Mouse (Mus musculus): ENCODE measurements at regions not wholly inside any gene's neighbourhood (a gene's known extent, or its start where the extent isn't known, plus 50 kb on each side); places are given as distances from the start of the nearest gene placed in this dataset.

DNA sequence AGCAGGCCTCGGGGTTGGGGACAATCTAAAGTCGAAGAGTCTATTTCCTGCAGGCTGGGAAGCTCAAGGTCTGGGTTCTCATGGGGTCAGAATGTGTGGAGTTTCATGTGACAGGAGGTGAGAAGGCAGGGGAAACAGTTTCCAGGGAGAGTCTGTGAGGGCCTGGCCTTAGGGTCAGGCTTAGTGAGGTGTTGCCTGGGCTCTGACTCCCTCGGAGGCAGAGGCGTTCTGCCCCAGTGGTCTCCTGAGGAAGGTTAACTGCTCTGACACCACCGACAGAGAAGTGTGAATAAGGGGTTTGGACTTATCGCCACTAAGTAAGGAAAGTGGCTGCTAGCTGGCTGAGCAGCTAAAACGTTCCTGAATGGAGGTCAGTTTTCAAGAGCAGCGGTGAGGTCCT is 499.9 kb downstream of the Zfp704 start:
- Histone ChIP-seq H3K4me3 (ENCODE audit: low read length) (no peak overlapping the region), H3K4me2 (replicated peaks; ENCODE audit: low read depth, low read length) (no peak overlapping the region), H3K4me1 (ENCODE audit: insufficient read depth, low read length) (peaks cover 25% of the 10 kb centered on the region), H3K27me3 (ENCODE audit: insufficient read depth, low read length) (no peaks in the 10 kb centered on the region), H3K27ac (ENCODE audit: low read length) (peak overlapping the region; percentile 92), H3K36me3 (ENCODE audit: insufficient read depth, low read length) (no peaks in the 10 kb centered on the region), H3K9ac (replicated peaks; ENCODE audit: low read length) (0 out of 2 replicates have a peak overlapping the region, but pooled peaks have one; percentile 4), H3K9me3 (ENCODE audit: low read length) (no peaks in the 10 kb centered on the region)
- WGBS: 18% methylated on average over 8 of the region's 8 CpGs
- peak; percentile 92 for ATAC-seq (ENCODE audit: low FRiP score, low TSS enrichment)

DNA sequence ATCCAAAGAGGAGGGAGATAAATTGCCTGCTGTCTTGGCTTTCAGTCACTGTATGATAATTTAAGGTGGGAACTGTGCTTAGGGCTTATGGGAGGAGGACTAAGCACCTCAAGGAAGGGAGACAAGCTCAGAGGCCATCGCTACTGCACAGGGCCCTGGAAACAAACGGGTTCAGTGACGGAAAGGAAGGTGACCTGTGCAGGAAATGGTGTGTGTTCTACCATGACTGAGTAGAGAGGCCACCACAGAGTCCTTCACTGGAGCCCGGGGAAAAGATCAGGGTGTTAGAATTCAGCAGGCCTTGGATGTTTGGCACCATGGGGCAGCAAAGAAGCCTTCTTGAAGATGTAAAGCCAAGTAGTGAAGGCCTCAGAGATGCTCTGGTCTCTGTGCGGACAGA is 500.4 kb downstream of the Zfp704 start:
- Histone ChIP-seq H3K9me3 (ENCODE audit: low read length) (no peaks in the 10 kb centered on the region), H3K4me2 (replicated peaks; ENCODE audit: low read depth, low read length) (no peak overlapping the region), H3K4me3 (ENCODE audit: low read length) (no peak overlapping the region), H3K36me3 (ENCODE audit: insufficient read depth, low read length) (no peaks in the 10 kb centered on the region), H3K4me1 (ENCODE audit: insufficient read depth, low read length) (peaks cover 25% of the 10 kb centered on the region), H3K27ac (ENCODE audit: low read length) (peak overlapping the region; percentile 92), H3K27me3 (ENCODE audit: insufficient read depth, low read length) (no peaks in the 10 kb centered on the region), H3K9ac (replicated peaks; ENCODE audit: low read length) (no peak overlapping the region)
- 39% methylated on average over 5 of the region's 5 CpGs for WGBS
- ATAC-seq (ENCODE audit: low FRiP score, low TSS enrichment): peak; percentile 57

GRCm38 (mm10) chr3:9107766-9108410 is 502.0 kb downstream of the Zfp704 start:
- 81% methylated on average over 15 of the region's 15 CpGs for WGBS
- Histone ChIP-seq H3K4me3 (ENCODE audit: low read length) (no peak overlapping the region), H3K27ac (ENCODE audit: low read length) (no peak overlapping the region), H3K4me1 (ENCODE audit: insufficient read depth, low read length) (peaks cover 25% of the 10 kb centered on the region), H3K9ac (replicated peaks; ENCODE audit: low read length) (no peak overlapping the region), H3K36me3 (ENCODE audit: insufficient read depth, low read length) (no peaks in the 10 kb centered on the region), H3K9me3 (ENCODE audit: low read length) (no peaks in the 10 kb centered on the region), H3K27me3 (ENCODE audit: insufficient read depth, low read length) (no peaks in the 10 kb centered on the region), H3K4me2 (replicated peaks; ENCODE audit: low read depth, low read length) (no peak overlapping the region)
- ATAC-seq (ENCODE audit: low FRiP score, low TSS enrichment): no peak

DNA sequence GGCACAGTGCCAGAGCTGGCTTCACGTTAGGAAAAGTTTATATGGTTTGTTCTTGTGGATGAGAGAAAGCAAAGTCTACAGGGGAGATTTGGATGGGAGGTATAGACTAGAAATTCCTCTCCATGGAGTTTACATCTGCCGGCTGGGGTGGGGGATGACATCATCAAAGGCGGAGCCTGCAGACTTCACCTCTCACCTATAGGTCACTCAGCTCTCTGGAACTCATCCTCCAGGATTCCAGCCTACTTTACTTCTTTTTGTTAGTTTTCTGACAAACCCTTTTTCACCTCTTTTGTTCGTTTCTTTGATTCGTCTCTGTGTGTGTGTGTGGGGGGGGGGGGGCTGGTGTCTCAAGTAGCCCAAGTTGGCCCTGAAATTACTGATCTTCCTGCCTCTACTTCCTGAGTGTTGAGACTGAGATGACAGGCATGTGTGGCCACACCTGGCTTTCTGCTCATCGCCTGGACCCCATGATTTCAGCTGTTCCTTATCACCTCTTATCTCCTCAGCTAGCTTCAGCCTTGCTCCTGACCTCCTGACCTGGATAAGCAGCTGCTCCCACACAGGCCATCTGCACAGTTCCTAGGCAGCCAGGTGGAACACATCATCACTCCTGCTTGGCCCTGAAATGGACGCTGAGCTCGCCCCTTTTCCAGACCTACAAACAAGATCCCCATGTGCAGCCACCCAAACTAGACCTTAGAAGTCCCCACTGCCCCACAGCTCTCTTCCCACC is 504.5 kb downstream of the Zfp704 start:
- H3K4me1 ChIP-seq (ENCODE audit: insufficient read depth, low read length): peaks cover 20% of the 10 kb centered on the region
- no peak overlapping the region for H3K27ac ChIP-seq (ENCODE audit: low read length)
- no peaks in the 10 kb centered on the region for H3K27me3 ChIP-seq (ENCODE audit: insufficient read depth, low read length)
- no peak overlapping the region for H3K9ac ChIP-seq (replicated peaks; ENCODE audit: low read length)
- H3K9me3 ChIP-seq (ENCODE audit: low read length): no peaks in the 10 kb centered on the region
- no peaks in the 10 kb centered on the region for H3K36me3 ChIP-seq (ENCODE audit: insufficient read depth, low read length)
- H3K4me3 ChIP-seq (ENCODE audit: low read length): no peak overlapping the region
- H3K4me2 ChIP-seq (replicated peaks; ENCODE audit: low read depth, low read length): no peak overlapping the region
- 34% methylated on average over 8 of the region's 8 CpGs for WGBS
- no peak for ATAC-seq (ENCODE audit: low FRiP score, low TSS enrichment)

- ATAC-seq (ENCODE audit: low FRiP score, low TSS enrichment): no peak
- Histone ChIP-seq H3K4me2 (replicated peaks; ENCODE audit: low read depth, low read length) (no peak overlapping the region), H3K36me3 (ENCODE audit: insufficient read depth, low read length) (no peaks in the 10 kb centered on the region), H3K9me3 (ENCODE audit: low read length) (no peaks in the 10 kb centered on the region), H3K27me3 (ENCODE audit: insufficient read depth, low read length) (no peaks in the 10 kb centered on the region), H3K4me1 (ENCODE audit: insufficient read depth, low read length) (0 out of 2 replicates have a peak, but pooled peaks cover 8% of the 10 kb centered on the region), H3K4me3 (ENCODE audit: low read length) (no peak overlapping the region), H3K27ac (ENCODE audit: low read length) (no peak overlapping the region), H3K9ac (replicated peaks; ENCODE audit: low read length) (no peak overlapping the region)
- 83% methylated on average over 6 of the region's 6 CpGs for WGBS
Observed at GRCm38 (mm10) chr3:9103456-9103855, 506.4 kb downstream of the Zfp704 start.

DNA sequence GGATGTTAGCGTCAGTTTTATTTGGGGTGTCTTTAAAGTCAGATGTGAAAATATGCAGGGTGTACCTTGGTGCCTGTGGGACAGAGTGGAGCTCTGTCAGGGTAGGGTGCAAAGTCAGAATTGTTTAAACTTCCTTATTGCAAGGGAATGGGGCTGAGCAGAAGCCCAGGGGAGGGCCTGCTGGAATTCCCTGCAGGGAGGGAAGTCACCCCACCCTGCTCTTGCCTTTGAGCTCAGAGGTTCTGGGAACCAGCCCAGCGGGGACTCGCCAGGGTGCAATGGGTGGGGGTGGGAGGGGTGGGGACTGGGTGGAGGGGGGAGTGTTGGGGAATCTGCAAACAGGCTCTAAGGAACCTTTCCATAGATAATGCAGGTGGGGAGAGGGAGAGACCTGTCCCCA is 508.6 kb downstream of the Zfp704 start:
- H3K9ac ChIP-seq (replicated peaks; ENCODE audit: low read length): no peak overlapping the region
- no peak overlapping the region for H3K4me2 ChIP-seq (replicated peaks; ENCODE audit: low read depth, low read length)
- 27% methylated on average over 3 of the region's 3 CpGs for WGBS
- no peaks in the 10 kb centered on the region for H3K36me3 ChIP-seq (ENCODE audit: insufficient read depth, low read length)
- H3K4me1 ChIP-seq (ENCODE audit: insufficient read depth, low read length): 0 out of 2 replicates have a peak, but pooled peaks cover 8% of the 10 kb centered on the region
- no peak for ATAC-seq (ENCODE audit: low FRiP score, low TSS enrichment)
- H3K27me3 ChIP-seq (ENCODE audit: insufficient read depth, low read length): no peaks in the 10 kb centered on the region
- no peak overlapping the region for H3K4me3 ChIP-seq (ENCODE audit: low read length)
- no peak overlapping the region for H3K27ac ChIP-seq (ENCODE audit: low read length)
- 0 out of 2 replicates have a peak, but pooled peaks cover 3% of the 10 kb centered on the region for H3K9me3 ChIP-seq (ENCODE audit: low read length)

DNA sequence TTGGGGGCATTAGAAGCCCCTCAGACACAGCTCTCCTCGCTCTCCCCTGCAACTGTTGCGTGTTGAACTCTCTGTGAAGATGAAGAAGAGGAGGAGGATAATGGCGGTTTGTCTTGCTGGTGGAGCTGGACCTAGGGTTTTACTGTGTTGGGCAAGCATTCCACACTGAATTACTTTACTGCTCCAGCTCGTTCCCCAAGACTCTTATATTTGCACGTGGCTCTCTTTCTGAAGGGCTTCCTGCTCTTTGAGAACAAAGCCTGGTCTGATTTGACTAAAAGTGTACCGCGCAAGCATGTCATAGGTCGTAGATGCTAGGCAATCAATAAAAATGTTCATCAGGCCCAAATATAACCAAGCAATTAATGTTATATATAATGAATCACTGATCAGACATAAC is 509.1 kb downstream of the Zfp704 start:
- Histone ChIP-seq H3K27ac (ENCODE audit: low read length) (no peak overlapping the region), H3K36me3 (ENCODE audit: insufficient read depth, low read length) (no peaks in the 10 kb centered on the region), H3K4me1 (ENCODE audit: insufficient read depth, low read length) (0 out of 2 replicates have a peak, but pooled peaks cover 8% of the 10 kb centered on the region), H3K9ac (replicated peaks; ENCODE audit: low read length) (no peak overlapping the region), H3K4me2 (replicated peaks; ENCODE audit: low read depth, low read length) (no peak overlapping the region), H3K4me3 (ENCODE audit: low read length) (no peak overlapping the region), H3K9me3 (ENCODE audit: low read length) (0 out of 2 replicates have a peak, but pooled peaks cover 3% of the 10 kb centered on the region), H3K27me3 (ENCODE audit: insufficient read depth, low read length) (no peaks in the 10 kb centered on the region)
- WGBS: 66% methylated on average over 8 of the region's 8 CpGs
- ATAC-seq (ENCODE audit: low FRiP score, low TSS enrichment): no peak

DNA sequence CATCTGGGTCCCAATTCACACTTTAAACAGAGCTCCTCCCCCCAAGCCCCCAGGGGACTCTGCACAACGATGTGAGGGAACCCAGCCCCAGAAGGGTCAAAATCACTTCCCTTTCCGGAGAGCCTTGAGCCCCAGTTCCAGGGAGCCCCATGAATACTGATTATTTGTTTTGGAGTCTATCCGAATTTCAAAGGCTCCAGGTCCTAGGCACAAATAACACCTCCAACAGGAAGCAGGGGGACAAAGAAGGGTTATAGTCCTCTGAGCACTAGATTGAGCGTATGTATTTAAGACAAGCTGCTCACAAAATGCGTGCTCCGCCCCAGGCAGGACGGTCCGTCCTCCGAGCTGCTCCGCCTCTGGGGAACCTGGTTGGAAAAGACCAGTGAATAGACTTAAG is 511.4 kb downstream of the Zfp704 start:
- no peak overlapping the region for H3K9ac ChIP-seq (replicated peaks; ENCODE audit: low read length)
- H3K36me3 ChIP-seq (ENCODE audit: insufficient read depth, low read length): no peaks in the 10 kb centered on the region
- 0 out of 2 replicates have a peak, but pooled peaks cover 3% of the 10 kb centered on the region for H3K4me1 ChIP-seq (ENCODE audit: insufficient read depth, low read length)
- no peak overlapping the region for H3K4me2 ChIP-seq (replicated peaks; ENCODE audit: low read depth, low read length)
- H3K27me3 ChIP-seq (ENCODE audit: insufficient read depth, low read length): no peaks in the 10 kb centered on the region
- 81% methylated on average over 10 of the region's 10 CpGs for WGBS
- no peak overlapping the region for H3K4me3 ChIP-seq (ENCODE audit: low read length)
- no peak overlapping the region for H3K27ac ChIP-seq (ENCODE audit: low read length)
- 0 out of 2 replicates have a peak, but pooled peaks cover 3% of the 10 kb centered on the region for H3K9me3 ChIP-seq (ENCODE audit: low read length)
- ATAC-seq (ENCODE audit: low FRiP score, low TSS enrichment): no peak

- WGBS: 94% methylated on average over 5 of the region's 5 CpGs
- Histone ChIP-seq H3K4me2 (replicated peaks; ENCODE audit: low read depth, low read length) (no peak overlapping the region), H3K9me3 (ENCODE audit: low read length) (no peaks in the 10 kb centered on the region), H3K4me3 (ENCODE audit: low read length) (no peak overlapping the region), H3K27ac (ENCODE audit: low read length) (no peak overlapping the region), H3K36me3 (ENCODE audit: insufficient read depth, low read length) (no peaks in the 10 kb centered on the region), H3K9ac (replicated peaks; ENCODE audit: low read length) (no peak overlapping the region), H3K27me3 (ENCODE audit: insufficient read depth, low read length) (no peaks in the 10 kb centered on the region), H3K4me1 (ENCODE audit: insufficient read depth, low read length) (no peaks in the 10 kb centered on the region)
- no peak for ATAC-seq (ENCODE audit: low FRiP score, low TSS enrichment)
Observed at GRCm38 (mm10) chr3:9084134-9084533, 525.8 kb downstream of the Zfp704 start.

- H3K9ac ChIP-seq (replicated peaks; ENCODE audit: low read length): no peak overlapping the region
- H3K27me3 ChIP-seq (ENCODE audit: insufficient read depth, low read length): no peaks in the 10 kb centered on the region
- ATAC-seq (ENCODE audit: low FRiP score, low TSS enrichment): no peak
- H3K36me3 ChIP-seq (ENCODE audit: insufficient read depth, low read length): no peaks in the 10 kb centered on the region
- H3K4me3 ChIP-seq (ENCODE audit: low read length): no peak overlapping the region
- H3K4me2 ChIP-seq (replicated peaks; ENCODE audit: low read depth, low read length): no peak overlapping the region
- no peaks in the 10 kb centered on the region for H3K9me3 ChIP-seq (ENCODE audit: low read length)
- H3K4me1 ChIP-seq (ENCODE audit: insufficient read depth, low read length): no peaks in the 10 kb centered on the region
- H3K27ac ChIP-seq (ENCODE audit: low read length): no peak overlapping the region
- WGBS: 73% methylated on average over 7 of the region's 7 CpGs
Observed at GRCm38 (mm10) chr3:9082061-9082460, 527.8 kb downstream of the Zfp704 start.
